Mouse (Mus musculus): ENCODE measurements around the gene C1qtnf5.

Gene C1qtnf5

DNA sequence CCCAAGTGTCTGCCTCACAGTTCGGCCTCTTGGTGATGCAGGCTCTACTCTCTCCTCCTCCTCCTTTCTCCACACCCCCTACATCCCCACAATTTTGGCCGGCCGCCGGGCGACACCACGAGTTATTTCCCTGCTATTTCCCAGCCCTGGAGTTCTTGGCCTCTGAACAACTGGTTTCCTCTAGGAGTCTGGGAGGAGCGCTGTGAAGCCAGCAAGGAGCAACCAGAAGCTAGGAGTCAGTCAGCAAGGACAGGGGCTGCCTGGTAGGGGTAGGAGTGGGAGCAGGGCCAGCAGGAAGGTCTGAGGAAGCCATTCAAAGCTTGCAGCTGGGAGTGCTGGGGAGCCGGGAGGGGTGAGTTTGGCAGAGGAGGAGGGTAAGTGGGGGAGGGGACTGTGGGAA is at the start of gene C1qtnf5:
C1qtnf5 (plus strand) TSS at position 136 of the 400 bp plus-strand sequence.
- DNase-seq = peak; percentile 99

DNA sequence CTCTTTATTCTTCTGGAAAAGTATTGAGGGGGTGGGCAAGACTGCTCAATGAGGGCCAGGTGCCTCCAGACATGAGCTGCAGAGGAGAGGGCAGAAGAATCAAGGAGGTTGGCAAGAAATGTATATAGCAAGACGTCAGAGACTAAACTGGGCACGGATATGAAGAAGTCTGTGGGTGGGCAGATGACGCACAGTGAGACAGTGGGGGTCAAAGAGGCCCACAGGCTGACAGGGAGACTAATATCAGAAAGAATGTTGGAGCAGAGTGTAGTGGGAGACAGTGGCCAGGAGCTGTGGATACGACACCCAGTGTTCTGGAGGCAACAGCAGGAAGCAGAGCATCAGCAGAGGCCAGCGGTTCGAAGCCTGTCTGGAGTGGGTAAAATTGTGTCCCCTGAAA is 48.4 kb upstream of the C1qtnf5 start:
- DNase-seq = no peak

GRCm38 (mm10) chr9:44065177-44065576 is 41.9 kb upstream of the C1qtnf5 start:
- peak; percentile 19 for DNase-seq

- peak; percentile 100 for DNase-seq
Measured at GRCm38 (mm10) chr9:44066785-44067225, 40.2 kb upstream of the C1qtnf5 start, which contains the start of gene Usp2. Gene Usp2 (plus strand): TSS chr9:44067021.

DNA sequence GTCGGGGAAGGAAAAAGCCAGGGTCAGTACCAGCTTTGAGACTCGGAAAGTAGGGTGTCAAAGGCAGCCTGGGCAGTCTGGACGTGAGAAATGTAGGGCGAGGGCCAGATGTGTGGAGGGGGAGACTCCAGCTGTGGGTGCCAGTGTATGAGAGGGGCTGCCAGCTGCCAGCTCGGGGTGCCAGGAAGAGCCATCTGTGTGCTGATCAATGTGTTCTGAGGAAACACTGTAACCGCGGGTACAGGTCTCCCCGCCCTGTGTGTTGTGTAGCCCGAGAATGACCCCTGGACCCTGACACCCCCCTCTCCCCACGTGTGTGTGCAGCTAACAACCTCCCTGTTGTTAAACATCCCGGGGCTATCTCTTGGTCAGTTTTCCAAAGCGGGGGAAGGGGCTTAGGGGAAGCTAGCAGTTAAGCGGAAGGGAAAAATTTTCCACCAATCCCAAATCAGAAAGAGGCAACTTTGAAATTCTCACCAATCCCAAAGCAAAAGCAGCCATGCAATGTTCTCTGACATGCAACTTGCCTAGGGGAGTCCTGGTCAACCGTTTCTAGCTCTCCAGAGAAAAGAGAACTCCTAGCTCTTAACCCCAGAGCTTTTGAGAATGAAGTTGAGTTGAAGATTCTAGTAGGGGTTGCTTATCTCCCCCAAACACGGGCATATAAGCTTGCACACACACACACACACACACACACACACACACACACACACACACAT is 39.6 kb upstream of the C1qtnf5 start:
- DNase-seq = no peak

GRCm38 (mm10) chr9:44067960-44068330 is 39.1 kb upstream of the C1qtnf5 start:
- DNase-seq = peak; percentile 93

DNA sequence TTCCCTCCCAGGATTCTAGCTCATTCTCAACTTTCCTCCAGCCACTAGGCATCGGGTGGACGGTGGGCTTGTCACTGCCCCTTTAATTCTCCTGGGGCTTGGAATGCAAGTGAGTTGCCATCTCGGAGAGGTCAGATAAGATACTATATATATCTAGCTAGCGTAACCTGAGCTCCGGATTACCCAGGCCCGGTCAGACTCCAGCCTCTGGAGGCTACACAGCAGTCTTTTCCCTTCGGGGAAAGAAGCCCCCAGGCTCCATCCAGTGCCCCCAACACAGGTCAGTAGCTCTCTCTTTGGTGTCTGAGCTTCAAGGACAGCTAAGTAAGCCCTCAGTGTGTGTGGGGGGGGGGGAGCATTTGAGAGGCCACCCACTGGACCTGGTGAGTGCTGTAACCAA is 37.8 kb upstream of the C1qtnf5 start:
- DNase-seq = peak; percentile 93

DNA sequence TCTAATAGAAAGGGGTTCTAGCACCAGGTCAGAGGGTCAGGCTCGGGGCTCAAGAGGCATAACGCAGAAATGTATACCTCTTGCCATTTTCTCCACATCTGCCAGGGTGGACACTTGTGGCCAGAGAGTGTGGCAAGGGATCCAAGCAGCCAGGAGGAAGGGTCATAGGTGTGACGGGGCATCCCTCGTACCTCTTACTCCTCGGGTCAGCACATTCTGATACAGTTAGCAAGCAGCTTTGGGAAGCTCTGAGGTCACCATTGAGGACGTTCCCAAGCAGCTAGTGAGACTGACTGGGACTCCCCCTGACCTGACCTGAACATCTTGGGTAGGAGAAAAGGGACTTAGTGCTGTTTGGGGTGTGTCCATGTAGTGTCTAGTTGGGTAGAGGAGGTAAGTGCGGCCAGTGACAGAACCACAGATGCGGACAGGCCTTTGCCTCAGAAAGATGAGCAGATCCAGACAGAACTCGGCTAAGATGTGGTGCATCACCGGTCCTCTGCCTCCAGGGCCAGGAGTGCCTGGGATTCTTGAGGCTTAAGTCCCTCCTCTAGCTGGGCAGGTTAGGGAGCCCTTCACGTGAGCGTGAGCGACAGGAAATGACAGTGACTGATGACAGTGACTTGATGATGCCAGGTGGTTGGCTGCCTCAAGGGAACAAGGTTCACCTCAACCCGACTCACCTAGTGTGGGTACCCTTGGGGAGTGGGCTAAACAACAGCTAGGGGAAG is 36.8 kb upstream of the C1qtnf5 start:
- peak; percentile 92 for DNase-seq

GRCm38 (mm10) chr9:44070844-44071231 is 36.2 kb upstream of the C1qtnf5 start:
- no peak for DNase-seq

DNA sequence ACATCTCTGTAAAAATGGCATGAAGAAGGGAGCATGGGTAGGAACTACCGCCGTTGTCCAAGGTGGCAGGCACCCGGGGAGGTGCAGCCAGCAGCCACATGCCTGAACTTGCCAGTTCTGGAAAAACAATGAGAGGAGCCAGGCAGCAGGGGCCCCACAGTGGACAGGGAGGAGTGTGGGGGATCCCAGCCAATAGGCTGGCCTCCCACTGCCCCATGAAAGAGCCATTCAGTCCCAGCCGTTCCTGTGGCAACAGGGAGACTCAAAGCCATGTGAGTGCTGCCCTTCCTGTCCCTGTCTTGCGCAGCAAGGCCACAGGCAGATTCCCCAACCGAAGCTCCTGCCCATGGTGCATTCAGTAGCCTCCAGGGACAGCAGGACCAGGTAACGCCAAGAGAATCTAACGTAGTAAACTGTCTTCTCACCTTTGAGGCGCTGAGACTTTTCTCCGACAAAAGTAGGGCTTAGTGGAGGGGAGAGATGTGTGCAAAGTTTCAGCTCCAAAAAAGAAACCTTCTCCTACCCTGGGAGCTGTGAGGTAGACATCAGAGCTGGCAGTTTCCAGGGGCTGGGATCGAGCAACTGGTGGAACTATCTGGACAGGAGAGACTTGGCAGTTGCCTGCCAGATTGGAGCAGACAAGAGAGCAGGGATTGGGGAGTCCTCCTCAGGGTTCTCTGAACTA is 35.0 kb upstream of the C1qtnf5 start:
- peak; percentile 98 for DNase-seq

GRCm38 (mm10) chr9:44072599-44072915 is 34.5 kb upstream of the C1qtnf5 start:
- DNase-seq = peak; percentile 97

- DNase-seq = peak; percentile 95
Measured at GRCm38 (mm10) chr9:44073115-44073514, 33.9 kb upstream of the C1qtnf5 start.

GRCm38 (mm10) chr9:44074395-44075275 is 32.4 kb upstream of the C1qtnf5 start:
- peak; percentile 90 for DNase-seq

DNA sequence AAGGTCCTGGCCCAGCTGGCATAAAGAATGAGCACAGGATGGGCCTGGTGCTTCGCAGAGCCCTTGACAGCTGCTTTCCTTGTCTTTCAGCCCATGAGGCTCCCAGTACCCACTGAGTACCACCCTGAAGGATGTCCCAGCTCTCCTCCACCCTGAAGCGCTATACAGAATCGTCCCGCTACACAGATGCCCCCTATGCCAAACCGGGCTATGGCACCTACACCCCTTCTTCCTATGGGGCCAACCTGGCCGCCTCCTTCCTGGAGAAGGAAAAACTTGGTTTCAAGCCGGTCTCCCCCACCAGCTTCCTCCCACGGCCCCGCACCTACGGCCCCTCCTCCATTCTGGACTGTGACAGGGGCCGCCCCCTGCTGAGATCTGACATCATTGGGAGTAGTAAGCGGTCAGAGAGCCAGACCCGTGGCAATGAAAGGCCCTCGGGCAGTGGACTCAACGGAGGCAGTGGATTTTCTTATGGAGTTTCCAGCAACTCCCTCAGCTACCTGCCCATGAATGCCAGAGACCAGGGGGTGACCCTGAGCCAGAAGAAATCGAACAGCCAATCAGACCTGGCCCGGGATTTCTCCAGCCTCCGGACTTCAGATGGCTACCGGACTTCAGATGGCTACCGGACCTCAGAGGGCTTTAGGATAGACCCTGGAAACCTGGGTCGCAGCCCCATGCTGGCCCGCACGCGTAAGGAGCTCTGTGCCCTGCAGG is 31.6 kb upstream of the C1qtnf5 start:
- peak; percentile 93 for DNase-seq

- DNase-seq = peak; percentile 92
Measured at GRCm38 (mm10) chr9:44075996-44076763, 30.9 kb upstream of the C1qtnf5 start.

- DNase-seq = peak; percentile 96
Measured at GRCm38 (mm10) chr9:44076764-44077120, 30.3 kb upstream of the C1qtnf5 start.

DNA sequence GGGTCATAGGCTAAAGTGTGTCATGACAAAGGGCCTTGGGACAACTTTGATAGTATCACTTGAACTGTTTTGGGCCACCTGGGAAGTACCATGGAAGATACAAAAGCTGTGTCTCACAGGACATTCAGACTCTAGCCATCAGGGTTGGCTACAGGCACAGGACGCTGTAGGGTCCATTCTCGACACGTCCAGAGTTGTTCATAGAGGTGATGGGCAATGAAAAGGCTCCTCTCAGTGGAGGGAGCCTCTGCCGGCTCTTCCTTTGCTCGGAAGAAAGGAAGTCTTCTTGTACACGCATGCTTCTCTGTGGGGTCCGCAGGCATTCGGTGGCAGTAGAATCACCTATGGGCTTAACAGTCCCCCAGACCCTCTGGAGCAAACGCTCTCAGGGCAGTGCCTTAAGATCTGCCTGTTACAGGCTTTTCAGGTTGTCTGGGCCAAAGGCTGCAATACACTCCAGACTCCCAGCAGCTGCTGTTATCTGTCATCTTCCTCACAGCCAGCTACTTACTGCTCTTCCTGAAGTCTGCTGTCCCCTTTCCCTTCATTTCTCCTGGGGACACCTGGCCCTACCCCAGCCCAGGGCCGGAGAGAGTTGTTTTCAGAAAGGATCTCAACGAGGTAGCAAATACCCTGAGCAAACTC is 29.7 kb upstream of the C1qtnf5 start:
- peak; percentile 87 for DNase-seq

DNA sequence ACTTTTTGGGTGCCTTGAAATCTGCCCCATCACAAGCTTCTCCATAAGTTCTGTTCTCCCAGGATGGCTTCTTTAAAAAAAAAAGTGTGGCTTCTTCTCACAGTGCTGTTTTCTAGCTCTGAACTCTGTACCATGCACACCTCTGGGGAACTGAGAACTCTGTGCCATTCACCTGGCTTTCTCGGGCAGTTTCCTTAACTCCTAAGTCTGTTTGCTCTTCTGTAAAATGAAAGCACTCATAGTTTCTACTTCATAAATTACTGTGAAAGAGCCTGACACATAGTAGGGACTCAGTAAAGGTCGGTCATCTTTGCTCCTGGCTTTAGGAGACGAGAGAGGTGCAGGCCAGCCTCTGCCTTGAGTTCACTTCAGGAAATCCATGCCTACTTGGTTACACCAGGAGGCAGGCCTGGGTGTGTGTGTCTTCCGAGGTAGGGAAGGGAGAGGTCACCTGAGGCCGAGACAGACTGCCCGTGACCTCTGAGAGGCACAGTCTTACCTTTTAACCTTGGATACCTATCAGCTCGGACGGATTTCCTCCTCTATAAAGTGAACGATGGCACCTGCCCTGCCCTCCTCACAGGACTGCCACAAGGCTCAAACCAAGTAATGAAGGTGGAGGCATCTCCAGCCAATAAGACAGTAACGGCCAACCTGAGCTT is 28.8 kb upstream of the C1qtnf5 start:
- no peak for DNase-seq

DNA sequence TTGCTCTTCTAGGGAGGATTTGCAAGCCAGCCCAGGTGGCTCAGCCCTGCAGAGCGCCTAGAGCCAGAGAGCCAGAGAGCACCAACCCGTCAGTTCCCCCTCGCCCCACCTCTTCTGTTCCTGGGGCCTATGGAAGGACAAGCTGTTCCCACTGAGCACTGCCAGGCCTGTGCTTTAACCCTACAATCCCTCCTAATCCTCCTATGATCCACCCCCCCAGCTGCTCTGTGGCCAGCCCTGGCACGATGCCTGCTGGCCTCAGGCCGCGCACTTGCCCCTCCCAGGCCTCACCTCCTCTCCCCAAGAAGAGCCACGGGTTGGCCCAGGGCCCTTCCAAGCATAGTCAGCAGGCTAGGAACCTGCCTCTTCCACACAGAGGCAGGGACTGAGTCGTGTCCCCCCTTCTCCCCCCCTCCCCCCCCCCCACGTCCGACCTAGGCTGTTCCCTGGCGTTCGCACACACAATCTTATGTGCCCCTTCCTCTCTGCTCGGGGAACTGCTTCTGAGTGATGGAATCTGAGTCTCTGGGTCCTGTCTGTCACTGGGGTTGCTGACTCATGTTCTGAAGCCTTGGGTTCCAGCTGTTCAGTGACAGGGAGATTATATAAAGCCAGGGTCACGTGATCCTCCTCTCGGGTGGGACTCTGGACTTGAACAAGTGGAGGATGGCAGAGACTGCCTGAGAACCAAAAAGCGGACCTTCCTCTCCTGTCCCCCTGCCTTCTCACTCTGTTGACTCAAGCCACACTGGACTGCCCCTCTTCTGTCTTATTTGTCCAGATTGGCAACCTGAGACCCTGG is 27.9 kb upstream of the C1qtnf5 start:
- peak; percentile 99 for DNase-seq

Measured in heart, adult 11 months (tissue).